Mouse (Mus musculus) liver, embryonic 14.5 days (tissue): ENCODE data around the gene H2-Eb2.

Experiments
- CTCF ChIP-seq: IDR thresholded peaks from 2 replicates; pipeline ENCODE4 v1.5.1; 2016; ENCODE audit warnings: antibody characterized with exemption, low read depth, control low read depth
- EP300 ChIP-seq: IDR thresholded peaks from 2 replicates; pipeline ENCODE4 v1.6.1; 2016; ENCODE audit warnings: antibody characterized with exemption, low read depth

- TF ChIP-seq CTCF (no peak), EP300 (no peak)
These were observed 4.3 kb downstream of the H2-Eb2 start for GRCm38 (mm10) chr17:34329807-34330206.
